Mouse (Mus musculus) limb, embryonic 13.5 days (tissue): ENCODE measurements around the gene Rgs6. TPM values are rescaled to one million over a fixed set of nuclear protein-coding genes. Genes with fewer than 3 reads are reported as not detected.

Experiments used
- ATAC-seq: fragments of 200-750 bp; cut with Nextera tagmentation; 2 replicates; pipeline ENCODE4 v1.8.0; 2017; ENCODE audit warnings: low read depth, moderate number of reproducible peaks, moderate TSS enrichment; ENCODE audit not compliant: low FRiP score
- H3K27ac ChIP-seq: fragments of 300-500 bp; sonication (generic); 2 replicates; pipeline ENCODE4 v1.5.1; 2015; ENCODE audit warnings: inconsistent platforms, mild to moderate bottlenecking, moderate library complexity
- H3K27me3 ChIP-seq: fragments of 300-500 bp; sonication (generic); 2 replicates; pipeline ENCODE4 v1.6.1; 2015; ENCODE audit warnings: mild to moderate bottlenecking, inconsistent platforms
- H3K36me3 ChIP-seq: fragments of 300-500 bp; sonication (generic); 2 replicates; pipeline ENCODE4 v1.6.1; 2015; ENCODE audit warnings: inconsistent platforms, mild to moderate bottlenecking, moderate library complexity
- H3K4me1 ChIP-seq: fragments of 300-500 bp; sonication (generic); 2 replicates; pipeline ENCODE4 v1.6.1; 2015; ENCODE audit warnings: inconsistent platforms
- H3K4me2 ChIP-seq: fragments of 300-500 bp; sonication (generic); replicated peaks from 2 replicates; pipeline ENCODE4 v1.6.1; 2015; ENCODE audit warnings: inconsistent platforms, mild to moderate bottlenecking, moderate library complexity
- H3K4me3 ChIP-seq: fragments of 300-500 bp; sonication (generic); 2 replicates; pipeline ENCODE4 v1.5.1; 2015; ENCODE audit warnings: moderate library complexity, mild to moderate bottlenecking, inconsistent platforms
- H3K9ac ChIP-seq: fragments of 300-500 bp; sonication (generic); 2 replicates; pipeline ENCODE4 v1.6.1; 2015; ENCODE audit warnings: mild to moderate bottlenecking, inconsistent platforms
- H3K9me3 ChIP-seq: fragments of 300-500 bp; sonication (generic); 2 replicates; pipeline ENCODE4 v1.6.1; 2016; ENCODE audit warnings: inconsistent platforms
- WGBS: fragments of 180-500 bp; shearing (Covaris S2); methylation state at CpG from one replicate; pipeline ENCODE4 v1.1.7; 2015; 5-methylcytosine and 5-hydroxymethylcytosine counted together
- polyA plus RNA-seq: library from polyadenylated mRNA; unstranded; fragments of >200 nt; fragmentation: Nextera tagmentation; extraction: Ambion mirVana; gene quantifications from 2 replicates; pipeline ENCODE4 v1.2.1, GENCODE M21; 2015

The Rgs6 gene
- polyA plus RNA-seq, 1 experiment from 2014 or later = 2.6 TPM

- H3K4me1 ChIP-seq = no peaks in the 10 kb centered on the region
- H3K9me3 ChIP-seq = no peaks in the 10 kb centered on the region
- no peak overlapping the region for H3K9ac ChIP-seq
- no peaks in the 10 kb centered on the region for H3K27me3 ChIP-seq
- H3K4me2 ChIP-seq = no peak overlapping the region
- no peak overlapping the region for H3K4me3 ChIP-seq
- no peak overlapping the region for H3K27ac ChIP-seq
- no peak for ATAC-seq
- H3K36me3 ChIP-seq = no peaks in the 10 kb centered on the region
- 84% methylated on average over 4 of the region's 4 CpGs for WGBS
Observed at GRCm38 (mm10) chr12:83087010-83087409, 498.9 kb downstream of the Rgs6 start.

GRCm38 (mm10) chr12:83087555-83087954 lies 499.5 kb downstream of the Rgs6 start:
- ATAC-seq = no peak
- H3K4me3 ChIP-seq = no peak overlapping the region
- H3K4me1 ChIP-seq = no peaks in the 10 kb centered on the region
- H3K27me3 ChIP-seq = no peaks in the 10 kb centered on the region
- 75% methylated on average over 7 of the region's 7 CpGs for WGBS
- no peak overlapping the region for H3K4me2 ChIP-seq
- H3K9ac ChIP-seq = no peak overlapping the region
- H3K9me3 ChIP-seq = no peaks in the 10 kb centered on the region
- no peaks in the 10 kb centered on the region for H3K36me3 ChIP-seq
- no peak overlapping the region for H3K27ac ChIP-seq

- no peak overlapping the region for H3K27ac ChIP-seq
- no peak overlapping the region for H3K4me2 ChIP-seq
- no peaks in the 10 kb centered on the region for H3K4me1 ChIP-seq
- no peak overlapping the region for H3K4me3 ChIP-seq
- ATAC-seq = no peak
- no peaks in the 10 kb centered on the region for H3K36me3 ChIP-seq
- H3K9ac ChIP-seq = no peak overlapping the region
- no peaks in the 10 kb centered on the region for H3K9me3 ChIP-seq
- no peaks in the 10 kb centered on the region for H3K27me3 ChIP-seq
- 83% methylated on average over 7 of the region's 7 CpGs for WGBS
Observed at GRCm38 (mm10) chr12:83092001-83092400, 503.9 kb downstream of the Rgs6 start.

GRCm38 (mm10) chr12:83097787-83098186 lies 509.7 kb downstream of the Rgs6 start:
- ATAC-seq = no peak
- Histone ChIP-seq H3K27ac (no peak overlapping the region), H3K9me3 (no peaks in the 10 kb centered on the region), H3K36me3 (no peaks in the 10 kb centered on the region), H3K9ac (no peak overlapping the region), H3K4me2 (no peak overlapping the region), H3K4me1 (no peaks in the 10 kb centered on the region), H3K27me3 (no peaks in the 10 kb centered on the region), H3K4me3 (no peak overlapping the region)
- 78% methylated on average over 1 of the region's 1 CpGs for WGBS

- H3K27ac ChIP-seq = no peak overlapping the region
- no peak overlapping the region for H3K9ac ChIP-seq
- H3K4me1 ChIP-seq = no peaks in the 10 kb centered on the region
- no peak overlapping the region for H3K4me2 ChIP-seq
- 61% methylated on average over 10 of the region's 10 CpGs for WGBS
- H3K4me3 ChIP-seq = no peak overlapping the region
- H3K27me3 ChIP-seq = no peaks in the 10 kb centered on the region
- no peak for ATAC-seq
- no peaks in the 10 kb centered on the region for H3K9me3 ChIP-seq
- H3K36me3 ChIP-seq = no peaks in the 10 kb centered on the region
Observed at GRCm38 (mm10) chr12:83098646-83099371, 510.7 kb downstream of the Rgs6 start.

GRCm38 (mm10) chr12:83099920-83100319 lies 511.8 kb downstream of the Rgs6 start:
- ATAC-seq = no peak
- Histone ChIP-seq H3K4me2 (no peak overlapping the region), H3K27me3 (no peaks in the 10 kb centered on the region), H3K27ac (no peak overlapping the region), H3K36me3 (no peaks in the 10 kb centered on the region), H3K4me1 (no peaks in the 10 kb centered on the region), H3K9ac (no peak overlapping the region), H3K9me3 (no peaks in the 10 kb centered on the region), H3K4me3 (no peak overlapping the region)
- 90% methylated on average over 2 of the region's 2 CpGs for WGBS

GRCm38 (mm10) chr12:83100413-83100812 lies 512.3 kb downstream of the Rgs6 start:
- Histone ChIP-seq H3K4me1 (no peaks in the 10 kb centered on the region), H3K4me3 (no peak overlapping the region), H3K9ac (no peak overlapping the region), H3K36me3 (no peaks in the 10 kb centered on the region), H3K4me2 (no peak overlapping the region), H3K27me3 (no peaks in the 10 kb centered on the region), H3K27ac (no peak overlapping the region), H3K9me3 (no peaks in the 10 kb centered on the region)
- WGBS = 84% methylated on average over 9 of the region's 9 CpGs
- ATAC-seq = no peak

GRCm38 (mm10) chr12:83100848-83101247 lies 512.8 kb downstream of the Rgs6 start:
- Histone ChIP-seq H3K27ac (no peak overlapping the region), H3K4me2 (no peak overlapping the region), H3K9me3 (no peaks in the 10 kb centered on the region), H3K27me3 (no peaks in the 10 kb centered on the region), H3K9ac (no peak overlapping the region), H3K36me3 (no peaks in the 10 kb centered on the region), H3K4me1 (no peaks in the 10 kb centered on the region), H3K4me3 (no peak overlapping the region)
- no peak for ATAC-seq
- 77% methylated on average over 7 of the region's 7 CpGs for WGBS

- 53% methylated on average over 9 of the region's 9 CpGs for WGBS
- H3K4me2 ChIP-seq = no peak overlapping the region
- no peak overlapping the region for H3K4me3 ChIP-seq
- H3K9me3 ChIP-seq = no peaks in the 10 kb centered on the region
- no peaks in the 10 kb centered on the region for H3K4me1 ChIP-seq
- H3K36me3 ChIP-seq = no peaks in the 10 kb centered on the region
- H3K9ac ChIP-seq = no peak overlapping the region
- H3K27ac ChIP-seq = no peak overlapping the region
- no peak for ATAC-seq
- H3K27me3 ChIP-seq = peaks cover 2% of the 10 kb centered on the region; the same call in 1 of the 2 replicates
Observed at GRCm38 (mm10) chr12:83105514-83106119, 517.5 kb downstream of the Rgs6 start.

GRCm38 (mm10) chr12:83106120-83106517 lies 518.0 kb downstream of the Rgs6 start:
- Histone ChIP-seq H3K4me3 (no peak overlapping the region), H3K9me3 (no peaks in the 10 kb centered on the region), H3K4me1 (no peaks in the 10 kb centered on the region), H3K27me3 (peaks cover 2% of the 10 kb centered on the region; the same call in 1 of the 2 replicates), H3K27ac (no peak overlapping the region), H3K9ac (no peak overlapping the region), H3K36me3 (no peaks in the 10 kb centered on the region), H3K4me2 (no peak overlapping the region)
- WGBS = 88% methylated on average over 5 of the region's 5 CpGs
- no peak for ATAC-seq

GRCm38 (mm10) chr12:83109486-83109885 lies 521.4 kb downstream of the Rgs6 start:
- no peak overlapping the region for H3K9ac ChIP-seq
- H3K4me2 ChIP-seq = no peak overlapping the region
- H3K9me3 ChIP-seq = no peaks in the 10 kb centered on the region
- no peak overlapping the region for H3K27ac ChIP-seq
- no peak for ATAC-seq
- H3K4me3 ChIP-seq = no peak overlapping the region
- 0 out of 2 replicates have a peak, but pooled peaks cover 7% of the 10 kb centered on the region for H3K4me1 ChIP-seq
- H3K36me3 ChIP-seq = no peaks in the 10 kb centered on the region
- 74% methylated on average over 4 of the region's 4 CpGs for WGBS
- H3K27me3 ChIP-seq = peaks cover 7% of the 10 kb centered on the region; the same call in 1 of the 2 replicates

- H3K36me3 ChIP-seq = no peaks in the 10 kb centered on the region
- no peak overlapping the region for H3K27ac ChIP-seq
- peaks cover 7% of the 10 kb centered on the region; the same call in 1 of the 2 replicates for H3K27me3 ChIP-seq
- 69% methylated on average over 11 of the region's 11 CpGs for WGBS
- no peaks in the 10 kb centered on the region for H3K9me3 ChIP-seq
- no peak for ATAC-seq
- H3K4me2 ChIP-seq = no peak overlapping the region
- H3K4me1 ChIP-seq = 0 out of 2 replicates have a peak, but pooled peaks cover 7% of the 10 kb centered on the region
- H3K4me3 ChIP-seq = no peak overlapping the region
- no peak overlapping the region for H3K9ac ChIP-seq
Observed at GRCm38 (mm10) chr12:83109891-83110630, 522.0 kb downstream of the Rgs6 start.
